Mouse (Mus musculus) CH12.LX (cell line): ENCODE measurements around the gene E130309D02Rik. TPM values are rescaled to one million over a fixed set of nuclear protein-coding genes. Genes with fewer than 3 reads are reported as not detected.
A peak's percentile ranks its signal among the peaks of the same experiment; 100 is the strongest.

Source experiments
- DNase-seq: peaks from one replicate; pipeline ENCODE4 v3.0.0-alpha.2; 2013; ENCODE audit errors: extremely low read depth
- H3K27ac ChIP-seq: 2 replicates; pipeline ENCODE4 v1.5.1; 2012; ENCODE audit warnings: low read depth, mild to moderate bottlenecking, control low read depth, moderate library complexity; ENCODE audit not compliant: insufficient read depth
- H3K27me3 ChIP-seq: replicated peaks from 2 replicates; pipeline ENCODE3; 2012; ENCODE audit warnings: inconsistent platforms
- H3K36me3 ChIP-seq, 2 experiments: replicated peaks in 1 of 2; 2 replicates each; pipeline versions ENCODE3 to v1.6.1; 2012; ENCODE audit warnings: inconsistent platforms in 1 of 2, low read length in 1 of 2, mild to moderate bottlenecking in 1 of 2, mixed read lengths in 1 of 2, moderate library complexity in 1 of 2; ENCODE audit not compliant: control insufficient read depth in 1 of 2, insufficient read depth in 1 of 2
- H3K4me1 ChIP-seq, 2 experiments: 2 replicates each; pipeline ENCODE4 v1.6.1; 2012; ENCODE audit warnings: inconsistent platforms in 1 of 2, moderate library complexity in 1 of 2; ENCODE audit not compliant: insufficient read depth in 2 of 2, control insufficient read depth in 1 of 2
- H3K4me2 ChIP-seq: 2 replicates; pipeline ENCODE4 v1.6.1; 2012; ENCODE audit warnings: low read depth, mild to moderate bottlenecking, control low read depth; ENCODE audit not compliant: poor library complexity, insufficient read depth, severe bottlenecking
- H3K4me3 ChIP-seq, 3 experiments: fragments of 150-350 bp in 1 of 3; sonication (generic) in 1 of 3; replicated peaks in 1 of 3; 2 replicates each; pipeline versions ENCODE3 to v1.5.1; 2011 to 2012; ENCODE audit warnings: low read depth in 2 of 3, low read length in 2 of 3, mild to moderate bottlenecking in 2 of 3, moderate library complexity in 2 of 3, control low read depth in 1 of 3, improper control_type of control experiment in 1 of 3, inconsistent platforms in 1 of 3, mixed read lengths in 1 of 3; ENCODE audit not compliant: poor library complexity in 1 of 3
- H3K79me2 ChIP-seq: replicated peaks from 2 replicates; pipeline ENCODE4 v1.6.1; 2012; ENCODE audit warnings: mild to moderate bottlenecking, moderate library complexity; ENCODE audit not compliant: control insufficient read depth, poor library complexity, insufficient read depth, severe bottlenecking; ENCODE audit errors: extremely low read depth
- H3K9ac ChIP-seq: 2 replicates; pipeline ENCODE4 v1.6.1; 2012; ENCODE audit warnings: low read depth, mild to moderate bottlenecking, control low read depth, moderate library complexity; ENCODE audit not compliant: insufficient read depth
- H3K9me3 ChIP-seq: replicated peaks from 2 replicates; pipeline ENCODE3; 2012; ENCODE audit warnings: low read length, inconsistent platforms, mixed read lengths
- CHD2 ChIP-seq: IDR thresholded peaks from 2 replicates; pipeline ENCODE4 v1.6.1; 2011; ENCODE audit warnings: low read length, improper control_type of control experiment
- CTCF ChIP-seq, 2 experiments: IDR thresholded peaks in 1 of 2; conservative IDR thresholded peaks in 1 of 2; 2 replicates each; pipeline ENCODE4 v1.5.1; 2011 to 2012; ENCODE audit warnings: low read depth in 2 of 2, low read length in 2 of 2, improper control_type of control experiment in 1 of 2, inconsistent platforms in 1 of 2, mild to moderate bottlenecking in 1 of 2, moderate library complexity in 1 of 2
- E2F4 ChIP-seq: IDR thresholded peaks from 2 replicates; pipeline ENCODE4 v1.6.1; 2011; ENCODE audit warnings: low read depth, low read length, improper control_type of control experiment; ENCODE audit not compliant: insufficient replicate concordance
- ELF1 ChIP-seq: IDR thresholded peaks from 2 replicates; pipeline ENCODE4 v1.6.1; 2014; ENCODE audit warnings: low read depth, mild to moderate bottlenecking, inconsistent platforms, low read length, improper control_type of control experiment
- EP300 ChIP-seq: IDR thresholded peaks from 2 replicates; pipeline ENCODE4 v1.6.1; 2011; ENCODE audit warnings: low read length, improper control_type of control experiment
- GABPA ChIP-seq: IDR thresholded peaks from 2 replicates; pipeline ENCODE4 v1.6.1; 2012; ENCODE audit warnings: low read depth, low read length, improper control_type of control experiment, inconsistent platforms; ENCODE audit not compliant: insufficient replicate concordance
- HCFC1 ChIP-seq: IDR thresholded peaks from 2 replicates; pipeline ENCODE4 v1.6.1; 2012; ENCODE audit warnings: low read depth, mild to moderate bottlenecking, inconsistent platforms, low read length, improper control_type of control experiment
- IRF4 ChIP-seq: IDR thresholded peaks from 2 replicates; pipeline ENCODE4 v1.6.1; 2014; ENCODE audit warnings: low read depth, mild to moderate bottlenecking, inconsistent platforms, low read length, improper control_type of control experiment
- JUN ChIP-seq: IDR thresholded peaks from 2 replicates; pipeline ENCODE4 v1.6.1; 2011; ENCODE audit warnings: low read depth, mild to moderate bottlenecking, low read length, improper control_type of control experiment, moderate library complexity; ENCODE audit not compliant: insufficient read depth
- JUND ChIP-seq: conservative IDR thresholded peaks from 2 replicates; pipeline ENCODE4 v1.6.1; 2011; ENCODE audit warnings: low read depth, low read length, improper control_type of control experiment
- MAFK ChIP-seq: IDR thresholded peaks from 2 replicates; pipeline ENCODE4 v1.6.1; 2011; ENCODE audit warnings: low read length, improper control_type of control experiment; ENCODE audit not compliant: insufficient replicate concordance
- MAX ChIP-seq: IDR thresholded peaks from 2 replicates; pipeline ENCODE4 v1.6.1; 2011; ENCODE audit warnings: low read length, improper control_type of control experiment
- MAZ ChIP-seq: IDR thresholded peaks from 2 replicates; pipeline ENCODE4 v1.6.1; 2012; ENCODE audit warnings: low read depth, mild to moderate bottlenecking, inconsistent platforms, low read length, improper control_type of control experiment, moderate library complexity
- MXI1 ChIP-seq: IDR thresholded peaks from 2 replicates; pipeline ENCODE4 v1.6.1; 2011; ENCODE audit warnings: mild to moderate bottlenecking, low read depth, low read length, improper control_type of control experiment
- MYC ChIP-seq: IDR thresholded peaks from 2 replicates; pipeline ENCODE4 v1.6.1; 2011; ENCODE audit warnings: low read depth, mild to moderate bottlenecking, improper control_type of control experiment, low read length
- NELFE ChIP-seq: IDR thresholded peaks from 2 replicates; pipeline ENCODE4 v1.6.1; 2011; ENCODE audit warnings: low read depth, low read length, improper control_type of control experiment
- NRF1 ChIP-seq: IDR thresholded peaks from 2 replicates; pipeline ENCODE4 v1.6.1; 2014; ENCODE audit warnings: low read depth, mild to moderate bottlenecking, inconsistent platforms, low read length, improper control_type of control experiment, moderate library complexity
- POLR2A ChIP-seq: IDR thresholded peaks from 2 replicates; pipeline ENCODE4 v1.6.1; 2011; ENCODE audit warnings: low read depth, mild to moderate bottlenecking, improper control_type of control experiment, low read length
- RAD21 ChIP-seq: IDR thresholded peaks from 2 replicates; pipeline ENCODE4 v1.6.1; 2011; ENCODE audit warnings: low read depth, mild to moderate bottlenecking, low read length, improper control_type of control experiment, moderate library complexity
- SIN3A ChIP-seq: IDR thresholded peaks from 2 replicates; pipeline ENCODE4 v1.6.1; 2012; ENCODE audit warnings: low read length, improper control_type of control experiment, inconsistent platforms
- TBP ChIP-seq: conservative IDR thresholded peaks from 2 replicates; pipeline ENCODE4 v1.6.1; 2011; ENCODE audit warnings: low read depth, low read length, improper control_type of control experiment
- UBTF ChIP-seq: IDR thresholded peaks from 2 replicates; pipeline ENCODE4 v1.6.1; 2012; ENCODE audit warnings: low read depth, mild to moderate bottlenecking, inconsistent platforms, low read length, improper control_type of control experiment, moderate library complexity
- USF1 ChIP-seq: IDR thresholded peaks from 2 replicates; pipeline ENCODE4 v1.6.1; 2014; ENCODE audit warnings: low read depth, mild to moderate bottlenecking, inconsistent platforms, low read length, improper control_type of control experiment
- USF2 ChIP-seq: conservative IDR thresholded peaks from 2 replicates; pipeline ENCODE4 v1.6.1; 2011; ENCODE audit warnings: low read depth, low read length, improper control_type of control experiment
- ZKSCAN1 ChIP-seq: IDR thresholded peaks from 2 replicates; pipeline ENCODE4 v1.6.1; 2012; ENCODE audit warnings: low read depth, inconsistent platforms, low read length, improper control_type of control experiment, borderline replicate concordance
- ZMIZ1 ChIP-seq: IDR thresholded peaks from 2 replicates; pipeline ENCODE4 v1.6.1; 2012; ENCODE audit warnings: low read depth, mild to moderate bottlenecking, inconsistent platforms, low read length, improper control_type of control experiment
- ZNF384 ChIP-seq: IDR thresholded peaks from 2 replicates; pipeline ENCODE4 v1.6.1; 2012; ENCODE audit warnings: low read depth, low read length, improper control_type of control experiment, inconsistent platforms
- dilution Hi-C: fragments of 300-500 bp; cut with MboI; formaldehyde crosslinking; loops from 2 replicates; pipeline ENCODE4 v1.14.3; 2020; ENCODE audit warnings: low sequenced_read_pairs; ENCODE audit not compliant: extremely low pct_unique_long_range_greater_than_20kb, extremely low pct_ligation_motif_present
- in situ Hi-C: fragments of 300-500 bp; cut with MboI; formaldehyde crosslinking; loops from 3 replicates; pipeline ENCODE4 v1.14.3; 2019; ENCODE audit warnings: low sequenced_read_pairs, low pct_ligation_motif_present, low pct_unique_long_range_greater_than_20kb, mixed read lengths
- polyA plus RNA-seq: library from polyadenylated mRNA; unstranded; fragments of >175 nt; gene quantifications from 2 replicates; pipeline ENCODE4 v1.2.1, GENCODE M21; 2012; ENCODE audit warnings: low read depth; ENCODE audit not compliant: insufficient read length
- total RNA-seq, 2 experiments: library from RNA; depleted of rRNA; stranded (reverse); fragments of 300-350 nt in 1 of 2; fragments of >200 nt in 1 of 2; gene quantifications; 2 replicates each; pipeline ENCODE4 v1.2.3; 2012 to 2014

The E130309D02Rik gene
- total and polyA plus RNA-seq, 3 experiments, result 23.7 to 63.7 (median 32.7) TPM

GRCm38 (mm10) chr5:143328690-143329495 is 13.7 kb upstream of the E130309D02Rik start, which contains the start of gene Zdhhc4 (continued):
- TF ChIP-seq USF1 (no peak), MAFK (no peak), IRF4 (0 out of 2 replicates have a peak, but pooled peaks have one; percentile 29), ELF1 (peak; percentile 97), ZNF384 (no peak), TBP (0 out of 2 replicates have a peak, but pooled peaks have one; percentile 55), ZKSCAN1 (no peak; the same call in 1 of the 2 replicates), HCFC1 (peak; percentile 98), NELFE (peak; percentile 83), CHD2 (no peak), NRF1 (no peak), MXI1 (peak; percentile 90), JUND (no peak), MAZ (0 out of 2 replicates have a peak, but pooled peaks have one; percentile 38), RAD21 (no peak), USF2 (no peak), UBTF (peak; percentile 70; the same call in 1 of the 2 replicates), GABPA (peak; percentile 58; the same call in 1 of the 2 replicates), ZMIZ1 (peak; percentile 48; the same call in 1 of the 2 replicates), EP300 (no peak), SIN3A (peak; percentile 99)

GRCm38 (mm10) chr5:143317288-143317610 is 2.1 kb upstream of the E130309D02Rik start:
- H3K27ac ChIP-seq, result no peak overlapping the region
- H3K79me2 ChIP-seq, result peaks cover 19% of the 10 kb centered on the region
- no peaks in the 10 kb centered on the region for H3K27me3 ChIP-seq
- H3K4me3 ChIP-seq, result no peak overlapping the region
- in situ Hi-C loops, result no loop called here
- TF ChIP-seq RAD21 (no peak), JUN (no peak), JUND (no peak), ZMIZ1 (no peak), CTCF (conservative IDR thresholded peaks at IDR 0.05 in 1 of 2, IDR thresholded peaks at IDR 0.05 in 1 of 2; ENCODE audit: low read depth in 2 of 2, low read length in 2 of 2) (no peak), USF1 (no peak), MAX (no peak), POLR2A (no peak), ZKSCAN1 (no peak), MXI1 (no peak), IRF4 (no peak), E2F4 (no peak), MYC (no peak)
- no peak overlapping the region for H3K4me2 ChIP-seq
- no peaks in the 10 kb centered on the region for H3K9me3 ChIP-seq
- dilution Hi-C loops, result no loop called here
- no peak overlapping the region for H3K9ac ChIP-seq
- DNase-seq, result no peak
- H3K4me1 ChIP-seq, result peaks cover 10 to 20% of the 10 kb centered on the region in 2 experiments; a peak in 3 of 4 replicates
- peaks cover 51 to 77% of the 10 kb centered on the region in 2 experiments for H3K36me3 ChIP-seq
